Mouse (Mus musculus): ENCODE results near the gene Pde3b.
A peak's percentile ranks its signal among the peaks of the same experiment; 100 is the strongest.
"Not testable (repeated sequence)": the region's sequence is repeated elsewhere in the genome, so short reads cannot be mapped to it uniquely, and the experiment has no call there.

Gene Pde3b

GRCm38 (mm10) chr7:114478901-114479300, 63.8 kb downstream of the Pde3b start:
- no peak for DNase-seq (ENCODE audit: extremely low spot score, low read depth, low spot score)

DNA sequence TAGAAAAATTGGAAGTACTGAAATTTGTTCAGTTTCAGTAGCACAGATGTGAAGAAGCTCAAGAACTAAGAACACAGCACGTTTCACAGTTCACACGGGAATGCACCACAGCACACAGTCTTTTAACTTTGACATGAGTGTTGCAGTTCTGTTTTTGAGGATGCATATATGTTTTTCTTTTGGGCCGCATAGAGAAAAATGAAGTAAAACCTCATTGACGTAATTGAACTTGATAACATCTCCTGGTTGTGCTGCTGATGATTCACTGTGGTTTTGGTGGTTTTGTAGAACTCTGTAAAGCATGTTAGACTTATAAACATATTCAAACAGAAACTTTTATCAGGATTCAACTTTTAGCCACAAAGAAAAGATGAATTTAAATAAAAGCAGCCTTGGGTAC, 64.7 kb downstream of the Pde3b start:
- DNase-seq (ENCODE audit: extremely low spot score, low read depth, low spot score) = no peak

DNA sequence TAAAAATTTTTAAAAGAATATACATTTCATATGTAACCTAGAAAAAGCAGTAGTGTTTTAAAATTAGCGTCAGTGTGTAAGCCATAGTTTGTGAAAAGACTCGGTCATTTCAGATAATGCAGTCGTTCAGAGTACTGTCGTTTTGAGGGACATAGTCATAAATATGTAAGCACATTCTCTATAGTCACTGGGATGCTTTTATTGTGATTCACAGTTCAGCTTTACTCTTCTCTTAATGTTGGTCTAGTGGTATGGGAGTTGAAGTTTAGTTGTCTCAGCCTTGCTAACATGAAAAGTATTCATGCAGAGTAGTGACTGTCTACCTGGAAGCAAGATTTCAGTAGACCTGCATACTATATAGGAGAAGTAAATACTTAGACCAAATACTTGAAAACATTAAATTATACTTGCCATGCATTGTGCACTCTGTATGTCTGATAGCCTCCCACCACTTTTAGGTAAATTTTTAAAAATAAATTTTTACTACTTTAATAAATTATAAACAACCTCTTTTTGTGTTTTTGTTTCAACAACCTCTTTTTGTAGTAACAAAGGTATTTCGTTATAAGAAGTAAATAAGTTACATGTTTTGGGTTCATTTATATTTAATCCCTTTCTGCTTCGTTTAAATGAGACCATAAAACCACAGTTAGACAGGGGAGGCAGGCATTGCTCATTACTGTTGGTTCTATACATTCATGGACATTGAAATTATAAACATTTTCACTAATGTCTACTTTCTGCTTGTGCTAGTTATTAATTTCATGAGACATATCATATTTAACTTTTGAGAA, 65.3 kb downstream of the Pde3b start:
- no peak for DNase-seq (ENCODE audit: extremely low spot score, low read depth, low spot score)

DNA sequence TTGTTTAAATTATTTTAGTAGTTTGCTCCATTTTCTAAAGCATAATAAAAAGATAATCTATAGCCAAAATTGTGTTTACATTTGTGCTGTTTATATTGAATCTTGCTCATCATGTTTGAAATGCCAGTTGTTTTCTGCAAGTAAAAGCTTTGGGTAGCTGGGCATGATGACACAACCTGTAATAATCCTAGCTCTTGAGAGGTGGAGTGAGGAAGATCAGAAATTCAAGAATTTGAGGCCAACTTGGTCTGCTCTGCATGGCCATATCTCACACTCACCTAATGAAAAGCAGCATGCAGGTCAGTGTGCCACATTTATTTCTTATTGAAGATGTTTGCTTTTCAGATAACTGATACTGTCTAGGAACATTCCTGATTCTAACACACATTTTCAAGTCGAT, 65.9 kb downstream of the Pde3b start:
- DNase-seq (ENCODE audit: extremely low spot score, low read depth, low spot score) = no peak

- no peak for DNase-seq (ENCODE audit: extremely low spot score, low read depth, low spot score)
These were observed 66.4 kb downstream of the Pde3b start for GRCm38 (mm10) chr7:114481429-114481931.

DNA sequence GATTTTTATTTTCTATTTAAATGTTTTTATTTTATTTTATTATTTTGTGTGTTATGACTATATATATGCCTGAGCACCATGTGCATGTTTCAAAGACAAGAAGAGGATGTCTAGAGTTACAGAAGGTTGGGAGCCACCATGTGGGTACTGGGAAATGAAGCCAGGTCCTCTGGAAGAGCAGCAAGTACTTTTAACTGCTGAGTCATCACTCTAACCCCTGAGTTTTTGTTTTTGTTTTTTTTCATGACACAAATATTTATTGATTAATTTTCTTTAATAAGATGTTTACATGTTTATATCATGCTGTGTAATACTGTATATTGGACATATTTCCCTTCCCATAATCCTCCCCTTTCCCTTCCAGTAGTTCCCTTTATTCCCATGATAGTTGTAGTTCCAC, 77.5 kb downstream of the Pde3b start:
- no peak for DNase-seq (ENCODE audit: extremely low spot score, low read depth, low spot score)

- DNase-seq (ENCODE audit: extremely low spot score, low read depth, low spot score) = no peak
These were observed 79.0 kb downstream of the Pde3b start for GRCm38 (mm10) chr7:114494033-114494432.

GRCm38 (mm10) chr7:114499293-114499692, 84.2 kb downstream of the Pde3b start:
- no peak for DNase-seq (ENCODE audit: extremely low spot score, low read depth, low spot score)

DNA sequence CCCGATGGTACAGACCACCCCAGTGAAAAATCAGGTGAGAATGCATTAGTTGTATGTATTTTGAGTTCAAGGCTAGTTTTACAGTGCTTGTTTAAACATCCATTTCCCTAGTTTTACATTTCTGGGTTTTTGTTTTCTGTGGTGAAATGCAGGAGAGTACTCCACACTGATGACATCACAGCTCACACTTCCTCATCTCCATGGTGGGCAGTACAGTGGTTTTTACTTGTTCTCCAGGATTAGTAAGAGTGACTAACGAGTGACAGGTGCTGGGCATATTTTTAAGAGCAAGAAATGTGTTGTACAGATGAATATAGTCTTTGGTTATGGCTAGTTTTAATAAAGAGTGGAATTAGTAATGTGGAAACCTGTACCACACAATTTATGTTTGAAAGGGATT, 93.8 kb downstream of the Pde3b start:
- DNase-seq (ENCODE audit: extremely low spot score, low read depth, low spot score) = no peak

- no peak for DNase-seq (ENCODE audit: extremely low spot score, low read depth, low spot score)
These were observed 105.0 kb downstream of the Pde3b start for GRCm38 (mm10) chr7:114520122-114520521.

- DNase-seq (ENCODE audit: extremely low spot score, low read depth, low spot score) = no peak
These were observed 111.2 kb downstream of the Pde3b start for GRCm38 (mm10) chr7:114526245-114526644.

DNA sequence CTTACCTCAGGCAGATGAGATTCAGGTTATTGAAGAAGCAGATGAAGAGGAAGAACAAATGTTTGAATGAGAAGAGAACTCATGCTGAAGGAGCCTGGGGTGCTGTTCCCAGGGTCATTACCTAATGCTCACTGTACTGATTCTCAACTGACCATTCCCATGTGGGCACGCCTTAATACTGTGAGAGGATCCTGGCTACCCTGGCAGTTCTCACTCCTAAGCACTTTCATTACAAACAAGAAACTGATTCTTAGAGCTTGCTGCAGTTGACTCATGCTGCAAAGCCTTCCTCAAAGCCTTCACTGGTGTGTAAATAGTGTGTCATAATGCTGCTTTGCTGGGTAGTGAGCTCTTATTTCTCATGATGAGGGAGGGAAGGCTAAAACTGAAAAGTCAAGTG, 121.1 kb downstream of the Pde3b start:
- no peak for DNase-seq (ENCODE audit: extremely low spot score, low read depth, low spot score)

GRCm38 (mm10) chr7:114562531-114563241, 147.6 kb downstream of the Pde3b start, which contains the start of gene Cyp2r1:
Cyp2r1 (minus strand) TSS chr7:114562972.
- peak; percentile 42 for DNase-seq (ENCODE audit: extremely low spot score, low read depth, low spot score)

GRCm38 (mm10) chr7:114573866-114574265, 158.8 kb downstream of the Pde3b start:
- not testable (repeated sequence) for DNase-seq (ENCODE audit: extremely low spot score, low read depth, low spot score)

GRCm38 (mm10) chr7:114576931-114577330, 161.8 kb downstream of the Pde3b start:
- DNase-seq (ENCODE audit: extremely low spot score, low read depth, low spot score) = no peak

DNA sequence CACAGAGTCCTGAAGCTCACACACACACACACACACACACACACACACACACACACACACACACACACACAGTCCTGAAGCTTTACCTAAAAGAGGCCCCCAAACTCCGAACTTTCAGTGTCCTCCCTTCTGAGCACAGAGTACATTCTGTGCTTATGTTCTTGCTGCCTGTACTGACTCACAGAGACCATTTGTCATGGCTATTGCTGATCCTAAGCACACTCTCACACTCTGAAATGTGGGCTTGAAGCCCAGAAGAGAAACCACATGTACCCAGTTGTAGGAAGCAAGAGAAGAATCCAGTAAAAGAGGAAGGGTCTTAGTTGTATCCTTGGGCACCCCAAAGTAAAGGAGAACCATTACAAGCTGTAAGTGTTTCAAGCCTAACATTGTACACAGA, 162.6 kb downstream of the Pde3b start:
- DNase-seq (ENCODE audit: extremely low spot score, low read depth, low spot score) = no peak

- peak; percentile 35 for DNase-seq (ENCODE audit: extremely low spot score, low read depth, low spot score)
These were observed 165.3 kb downstream of the Pde3b start for GRCm38 (mm10) chr7:114580426-114580825.

- DNase-seq (ENCODE audit: extremely low spot score, low read depth, low spot score) = no peak
These were observed 166.1 kb downstream of the Pde3b start for GRCm38 (mm10) chr7:114581200-114581599.

DNA sequence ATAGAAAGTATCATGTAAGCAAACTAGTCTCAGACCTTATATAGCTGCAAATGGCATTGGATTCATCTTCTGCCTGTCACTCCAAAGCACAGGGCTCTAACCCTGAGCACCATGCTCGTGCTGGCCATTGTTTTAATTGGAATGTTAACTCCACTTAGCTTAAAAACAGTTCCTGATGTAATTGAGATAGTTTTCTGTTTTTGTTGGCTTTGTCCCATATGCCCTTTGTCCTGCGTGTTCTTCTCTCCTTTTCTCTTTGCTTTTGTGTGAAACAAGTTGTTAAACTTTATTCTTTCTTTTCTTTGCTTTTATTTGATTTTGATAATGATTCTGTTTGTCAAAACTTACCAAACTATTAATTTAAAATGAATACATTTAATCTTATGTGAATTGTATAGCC, 167.4 kb downstream of the Pde3b start:
- DNase-seq (ENCODE audit: extremely low spot score, low read depth, low spot score) = no peak
